Mouse (Mus musculus) T-helper 17 cell (primary cell): ENCODE data around the gene Cfap58.

Experiments
- in situ Hi-C, 2 experiments: fragments of 300-600 bp; cut with MboI, MseI; formaldehyde crosslinking; loops; 1 replicate in 1 of 2; 2 replicates in 1 of 2; pipeline ENCODE4 v1.15.1; 2025; ENCODE audit warnings: high pct_unique_total_duplicates in 2 of 2

Cfap58 gene

GRCm38 (mm10) chr19:47978109-47978701, 40.7 kb downstream of the Cfap58 start:
- in situ Hi-C loops, result loop anchor here in 1 of 2 experiments (5.0 kb wide), 1 partner anchor 444 kb away; no protein-coding TSS in a partner anchor

- in situ Hi-C loops, result loop anchor here in 1 of 2 experiments (5.0 kb wide), 1 partner anchor 443 kb away; no protein-coding TSS in a partner anchor
These were observed 42.0 kb downstream of the Cfap58 start for GRCm38 (mm10) chr19:47979446-47979845.

GRCm38 (mm10) chr19:47980241-47980640, 42.8 kb downstream of the Cfap58 start:
- in situ Hi-C loops, result loop anchor here in 1 of 2 experiments (10.0 kb wide), 1 partner anchor 1745 kb away; no protein-coding TSS in a partner anchor

- in situ Hi-C loops, result loop anchor here in 1 of 2 experiments (10.0 kb wide), 1 partner anchor 1739 kb away; no protein-coding TSS in a partner anchor
These were observed 48.2 kb downstream of the Cfap58 start for GRCm38 (mm10) chr19:47985606-47986213.

- in situ Hi-C loops, result loop anchor here in 1 of 2 experiments (10.0 kb wide), 1 partner anchor 1737 kb away; no protein-coding TSS in a partner anchor
These were observed 50.5 kb downstream of the Cfap58 start for GRCm38 (mm10) chr19:47987986-47988385.

- in situ Hi-C loops, result loop anchor here in 1 of 2 experiments (10.0 kb wide), 1 partner anchor 1736 kb away; no protein-coding TSS in a partner anchor
These were observed 51.0 kb downstream of the Cfap58 start for GRCm38 (mm10) chr19:47988456-47988855.

- in situ Hi-C loops, result loop anchor here in 1 of 2 experiments (10.0 kb wide), 1 partner anchor 1736 kb away; no protein-coding TSS in a partner anchor
These were observed 51.6 kb downstream of the Cfap58 start for GRCm38 (mm10) chr19:47988880-47989574.

GRCm38 (mm10) chr19:47989575-47989891, 52.1 kb downstream of the Cfap58 start:
- in situ Hi-C loops, result loop anchor here in 1 of 2 experiments (10.0 kb wide), 1 partner anchor 1735 kb away; no protein-coding TSS in a partner anchor

GRCm38 (mm10) chr19:48001240-48001639, 63.8 kb downstream of the Cfap58 start:
- in situ Hi-C loops, result no loop called here

GRCm38 (mm10) chr19:48001774-48002173, 64.3 kb downstream of the Cfap58 start:
- in situ Hi-C loops, result no loop called here

GRCm38 (mm10) chr19:48008771-48009413, 71.4 kb downstream of the Cfap58 start:
- in situ Hi-C loops, result no loop called here

- in situ Hi-C loops, result no loop called here
These were observed 72.3 kb downstream of the Cfap58 start for GRCm38 (mm10) chr19:48009586-48010331.

GRCm38 (mm10) chr19:48020103-48020502, 82.6 kb downstream of the Cfap58 start:
- in situ Hi-C loops, result loop anchor here in 1 of 2 experiments (10.0 kb wide), 1 partner anchor 1005 kb away; the partner anchor contains the start of genes Ina and Nt5c2

- in situ Hi-C loops, result loop anchor here in 1 of 2 experiments (10.0 kb wide), 1 partner anchor 1007 kb away; the partner anchor contains the start of genes Ina and Nt5c2
These were observed 84.0 kb downstream of the Cfap58 start for GRCm38 (mm10) chr19:48021435-48021834.

- in situ Hi-C loops, result loop anchor here in 1 of 2 experiments (10.0 kb wide), 1 partner anchor 1008 kb away; the partner anchor contains the start of genes Ina and Nt5c2
These were observed 85.3 kb downstream of the Cfap58 start for GRCm38 (mm10) chr19:48022763-48023162.

- in situ Hi-C loops, result loop anchor here in 1 of 2 experiments (10.0 kb wide), 1 partner anchor 1009 kb away; the partner anchor contains the start of genes Ina and Nt5c2
These were observed 86.3 kb downstream of the Cfap58 start for GRCm38 (mm10) chr19:48023726-48024125.

- in situ Hi-C loops, result loop anchor here in 1 of 2 experiments (10.0 kb wide), 1 partner anchor 1011 kb away; the partner anchor contains the start of genes Ina and Nt5c2
These were observed 87.9 kb downstream of the Cfap58 start for GRCm38 (mm10) chr19:48025366-48025765.

- in situ Hi-C loops, result loop anchor here in 1 of 2 experiments (10.0 kb wide), 1 partner anchor 1012 kb away; the partner anchor contains the start of genes Ina and Nt5c2
These were observed 89.4 kb downstream of the Cfap58 start for GRCm38 (mm10) chr19:48026882-48027281.

GRCm38 (mm10) chr19:48039554-48039953, 102.1 kb downstream of the Cfap58 start:
- in situ Hi-C loops, result no loop called here

- in situ Hi-C loops, result no loop called here
These were observed 109.8 kb downstream of the Cfap58 start for GRCm38 (mm10) chr19:48047315-48047714.
